Comparison of ENCODE assay signal across 21 mouse cellular contexts in genomic region chr4:58108364-58108763, GRCm38 (mm10).
DNase-seq lines count a peak whose midpoint lies in the region; ATAC-seq and TF ChIP-seq lines count a peak whose summit lies in the region.
"Had no signal": no experiment of that assay in that cellular context is flagged by ENCODE, and none has a peak within 500 bp of the region (broad histone marks: within the 10 kb centered on the region; RNA-seq: fewer than 3 reads in every experiment).

No protein-coding gene starts in this region.

- no peak overlapping the region for H3K9ac ChIP-seq in lung, embryonic 14.5 days
- no peak overlapping the region for H3K9ac ChIP-seq in lung, embryonic 15.5 days
- H3K9ac ChIP-seq in lung, embryonic 16.5 days (ENCODE audit: low read length): no peak overlapping the region

- H3K27me3 ChIP-seq in lung, embryonic 14.5 days (ENCODE audit: insufficient read depth, low read length): no peaks in the 10 kb centered on the region
- no peaks in the 10 kb centered on the region for H3K27me3 ChIP-seq in lung, embryonic 15.5 days
- no peaks in the 10 kb centered on the region for H3K27me3 ChIP-seq in lung, embryonic 16.5 days (ENCODE audit: control insufficient read depth, insufficient read depth, low read depth, low read length)
- H3K27me3 ChIP-seq: CH12.LX, Patski had no signal

- TF ChIP-seq CTCF in lung, embryonic 14.5 days (IDR thresholded peaks at IDR 0.05; ENCODE audit: low read depth): no peak
- TF ChIP-seq CTCF in lung, adult 2 months (IDR thresholded peaks at IDR 0.05; ENCODE audit: insufficient read depth, low read length): no peak

- DNase-seq in lung, embryonic 14.5 days: peak; percentile 75
- DNase-seq in lung, postnatal 4 days: no peak
- DNase-seq in lung, postnatal 10 days: no peak
- DNase-seq in lung, adult 2 months: no peak
- DNase-seq: adrenal gland, adult 2 months; adrenal gland, adult 8-10 months; adrenal gland, postnatal 10 days; adrenal gland, postnatal 14 days; adrenal gland, postnatal 25 days; adrenal gland, postnatal 36 days; B cell, adult 2 months; cerebellum, adult 11 months; cerebellum, adult 11-12 months; cerebellum, adult 18-20 months had no signal

- ATAC-seq in lung, embryonic 14.5 days (ENCODE audit: insufficient read depth): peak; percentile 63; the same call in 1 of the 2 replicates
- peak; percentile 69; the same call in 1 of the 2 replicates for ATAC-seq in lung, embryonic 15.5 days (ENCODE audit: borderline replicate concordance, extremely low read depth, low FRiP score, low TSS enrichment)
- peak; percentile 74 for ATAC-seq in lung, embryonic 16.5 days (ENCODE audit: low read depth)
- ATAC-seq: activated CD4-positive, CD25-positive, alpha-beta regulatory T cell, adult 4 months; CD4-positive, CD25-positive, alpha-beta regulatory T cell, adult 4 months; Patski had no signal

- TF ChIP-seq POLR2A in lung, adult 2 months (IDR thresholded peaks at IDR 0.05; ENCODE audit: borderline replicate concordance, extremely low read depth, low read depth, low read length): no peak

- no peak overlapping the region for H3K4me2 ChIP-seq in lung, embryonic 14.5 days
- no peak overlapping the region for H3K4me2 ChIP-seq in lung, embryonic 15.5 days
- no peak overlapping the region for H3K4me2 ChIP-seq in lung, embryonic 16.5 days (ENCODE audit: low read depth, low read length)

- H3K36me3 ChIP-seq in lung, embryonic 14.5 days (ENCODE audit: insufficient read depth): peaks cover 10% of the 10 kb centered on the region; the same call in 1 of the 2 replicates
- peaks cover 4% of the 10 kb centered on the region; the same call in 1 of the 2 replicates for H3K36me3 ChIP-seq in lung, embryonic 15.5 days
- peaks cover 2% of the 10 kb centered on the region; the same call in 1 of the 2 replicates for H3K36me3 ChIP-seq in lung, embryonic 16.5 days (ENCODE audit: control insufficient read depth, insufficient read depth, low read length)
- H3K36me3 ChIP-seq: G1E had no signal

- 0 out of 2 replicates have a peak overlapping the region, but pooled peaks have one; percentile 6 for H3K27ac ChIP-seq in lung, embryonic 14.5 days (ENCODE audit: low read depth)
- peak overlapping the region; percentile 73 for H3K27ac ChIP-seq in lung, embryonic 15.5 days
- H3K27ac ChIP-seq in lung, embryonic 16.5 days (ENCODE audit: low read length): peak overlapping the region; percentile 84

- no peaks in the 10 kb centered on the region for H3K9me3 ChIP-seq in lung, embryonic 14.5 days (ENCODE audit: low read depth, low read length)
- H3K9me3 ChIP-seq in lung, embryonic 15.5 days: no peaks in the 10 kb centered on the region
- H3K9me3 ChIP-seq in lung, embryonic 16.5 days (ENCODE audit: control insufficient read depth, low read length): no peaks in the 10 kb centered on the region

- no peak overlapping the region for H3K4me3 ChIP-seq in lung, embryonic 14.5 days (ENCODE audit: low read depth, low read length)
- no peak overlapping the region for H3K4me3 ChIP-seq in lung, embryonic 15.5 days
- no peak overlapping the region for H3K4me3 ChIP-seq in lung, embryonic 16.5 days (ENCODE audit: low read length)
- no peak overlapping the region for H3K4me3 ChIP-seq in lung, adult 2 months (replicated peaks; ENCODE audit: extremely low read depth, low read depth, low read length)

- WGBS in lung, embryonic 14.5 days: 40% methylated on average over 3 of the region's 3 CpGs
- WGBS in lung, embryonic 15.5 days: 48% methylated on average over 3 of the region's 3 CpGs
- WGBS in lung, embryonic 16.5 days: 49% methylated on average over 3 of the region's 3 CpGs
- WGBS in lung, adult 2 months: 69% methylated on average over 3 of the region's 3 CpGs

- peaks cover 9% of the 10 kb centered on the region; the same call in 1 of the 2 replicates for H3K4me1 ChIP-seq in lung, embryonic 14.5 days (ENCODE audit: insufficient read depth)
- H3K4me1 ChIP-seq in lung, embryonic 15.5 days: peaks cover 28% of the 10 kb centered on the region
- peaks cover 19% of the 10 kb centered on the region for H3K4me1 ChIP-seq in lung, embryonic 16.5 days (replicated peaks; ENCODE audit: control insufficient read depth, insufficient read depth, low read length)
- no peaks in the 10 kb centered on the region for H3K4me1 ChIP-seq in lung, adult 2 months (ENCODE audit: control insufficient read depth, insufficient read depth, low read length)

Comparison
In these comparisons a context has a peak if more than half of its experiments do, and no peak if none do; other contexts are left out.
1. H3K27ac ChIP-seq: peak in every context shown above with its lines; median percentile 84 in lung, embryonic 16.5 days; 73 in lung, embryonic 15.5 days; 6 in lung, embryonic 14.5 days.